Mouse (Mus musculus) hindbrain, postnatal 0 days (tissue): ENCODE data around the gene Itga9. TPM values are rescaled to one million over a fixed set of nuclear protein-coding genes. Genes with fewer than 3 reads are reported as not detected.

ENCODE experiments used
- ATAC-seq: fragments of 200-750 bp; cut with Nextera tagmentation; 2 replicates; pipeline ENCODE4 v1.8.0; 2017; ENCODE audit warnings: mild to moderate bottlenecking, moderate TSS enrichment, moderate library complexity
- DNase-seq: peaks from one replicate; pipeline ENCODE4 v3.0.0-alpha.2; 2015; ENCODE audit warnings: low spot score
- H3K27ac ChIP-seq: fragments of 300-500 bp; sonication (generic); 2 replicates; pipeline ENCODE4 v1.5.1; 2014; ENCODE audit warnings: mild to moderate bottlenecking
- H3K27me3 ChIP-seq: fragments of 300-500 bp; sonication (generic); 2 replicates; pipeline ENCODE4 v1.6.1; 2014; ENCODE audit warnings: low read length, mixed read lengths; ENCODE audit not compliant: insufficient read depth
- H3K36me3 ChIP-seq: fragments of 300-500 bp; sonication (generic); 2 replicates; pipeline ENCODE4 v1.6.1; 2014; ENCODE audit warnings: low read length, mixed read lengths; ENCODE audit not compliant: insufficient read depth
- H3K4me1 ChIP-seq: fragments of 300-500 bp; sonication (generic); 2 replicates; pipeline ENCODE4 v1.6.1; 2014; ENCODE audit warnings: antibody characterized with exemption, low read length, mixed read lengths; ENCODE audit not compliant: insufficient read depth
- H3K4me2 ChIP-seq: fragments of 300-500 bp; sonication (generic); 2 replicates; pipeline ENCODE4 v1.6.1; 2014; ENCODE audit warnings: low read depth, mild to moderate bottlenecking, low read length, moderate library complexity, mixed read lengths
- H3K4me3 ChIP-seq: fragments of 300-500 bp; sonication (generic); 2 replicates; pipeline ENCODE4 v1.5.1; 2014; ENCODE audit warnings: low read length
- H3K9ac ChIP-seq: fragments of 300-500 bp; sonication (generic); replicated peaks from 2 replicates; pipeline ENCODE4 v1.6.1; 2014; ENCODE audit warnings: mild to moderate bottlenecking, low read length, moderate library complexity, mixed read lengths
- H3K9me3 ChIP-seq: fragments of 300-500 bp; sonication (generic); 2 replicates; pipeline ENCODE4 v1.6.1; 2016; ENCODE audit warnings: low read length, mixed read lengths
- CTCF ChIP-seq: IDR thresholded peaks from 2 replicates; pipeline ENCODE4 v1.5.1; 2016; ENCODE audit warnings: antibody characterized with exemption, control low read depth, low read depth
- WGBS: fragments of 180-500 bp; shearing (Covaris S2); extraction: QIAGEN DNeasy Blood & Tissue Kit; methylation state at CpG from one replicate; pipeline ENCODE4 v1.1.7; 2014; 5-methylcytosine and 5-hydroxymethylcytosine counted together
- polyA plus RNA-seq: library from polyadenylated mRNA; unstranded; fragments of >200 nt; fragmentation: Nextera tagmentation; extraction: Ambion mirVana; gene quantifications from 2 replicates; pipeline ENCODE4 v1.2.1, GENCODE M21; 2015
- total RNA-seq: library from RNA; depleted of rRNA; stranded (reverse); fragments of >200 nt; gene quantifications from 2 replicates; pipeline ENCODE4 v1.2.3, GENCODE M21; 2014

Gene Itga9
- total and polyA plus RNA-seq, 2 experiments from 2014 or later = 1.5 to 4.4 TPM

- Histone ChIP-seq H3K36me3 (no peaks in the 10 kb centered on the region), H3K9me3 (no peaks in the 10 kb centered on the region), H3K4me2 (no peak overlapping the region), H3K4me1 (no peaks in the 10 kb centered on the region), H3K4me3 (no peak overlapping the region), H3K27ac (no peak overlapping the region), H3K9ac (no peak overlapping the region), H3K27me3 (no peaks in the 10 kb centered on the region)
- DNase-seq (no peak), ATAC-seq (no peak)
- peak; percentile 48 for TF ChIP-seq CTCF
- WGBS = 93% methylated on average over 3 of the region's 3 CpGs
Measured at GRCm38 (mm10) chr9:118703146-118703545, 96.7 kb downstream of the Itga9 start.

GRCm38 (mm10) chr9:118705381-118706074, 99.0 kb downstream of the Itga9 start:
- Histone ChIP-seq H3K4me1 (no peaks in the 10 kb centered on the region), H3K27me3 (no peaks in the 10 kb centered on the region), H3K9ac (no peak overlapping the region), H3K27ac (no peak overlapping the region), H3K36me3 (no peaks in the 10 kb centered on the region), H3K4me3 (no peak overlapping the region), H3K9me3 (no peaks in the 10 kb centered on the region), H3K4me2 (no peak overlapping the region)
- DNase-seq (no peak), ATAC-seq (no peak)
- TF ChIP-seq CTCF = no peak
- WGBS = 61% methylated on average over 14 of the region's 14 CpGs

GRCm38 (mm10) chr9:118706176-118706975, 99.9 kb downstream of the Itga9 start:
- no peak for TF ChIP-seq CTCF
- peak; percentile 50 for DNase-seq

GRCm38 (mm10) chr9:118710625-118711024, 104.1 kb downstream of the Itga9 start:
- Histone ChIP-seq H3K9me3 (no peaks in the 10 kb centered on the region), H3K27ac (no peak overlapping the region), H3K27me3 (no peaks in the 10 kb centered on the region), H3K9ac (no peak overlapping the region), H3K4me1 (no peaks in the 10 kb centered on the region), H3K36me3 (no peaks in the 10 kb centered on the region), H3K4me2 (no peak overlapping the region), H3K4me3 (no peak overlapping the region)
- TF ChIP-seq CTCF = no peak
- ATAC-seq (no peak), DNase-seq (no peak)
- WGBS = 74% methylated on average over 9 of the region's 9 CpGs

More at GRCm38 (mm10) chr9:118706176-118706975, 99.9 kb downstream of the Itga9 start:
- Histone ChIP-seq H3K36me3 (no peaks in the 10 kb centered on the region), H3K27ac (no peak overlapping the region), H3K4me1 (no peaks in the 10 kb centered on the region), H3K4me2 (no peak overlapping the region), H3K9ac (no peak overlapping the region), H3K4me3 (no peak overlapping the region), H3K27me3 (no peaks in the 10 kb centered on the region), H3K9me3 (no peaks in the 10 kb centered on the region)
- 52% methylated on average over 18 of the region's 18 CpGs for WGBS
- ATAC-seq = no peak

GRCm38 (mm10) chr9:118711749-118712148, 105.3 kb downstream of the Itga9 start:
- no peak overlapping the region for H3K4me3 ChIP-seq
- H3K9me3 ChIP-seq = no peaks in the 10 kb centered on the region
- no peaks in the 10 kb centered on the region for H3K36me3 ChIP-seq
- 82% methylated on average over 11 of the region's 11 CpGs for WGBS
- TF ChIP-seq CTCF = no peak
- DNase-seq = no peak
- no peaks in the 10 kb centered on the region for H3K27me3 ChIP-seq
- no peaks in the 10 kb centered on the region for H3K4me1 ChIP-seq
- no peak overlapping the region for H3K27ac ChIP-seq
- no peak overlapping the region for H3K9ac ChIP-seq
- no peak overlapping the region for H3K4me2 ChIP-seq
- no peak for ATAC-seq

GRCm38 (mm10) chr9:118713515-118713914, 107.0 kb downstream of the Itga9 start:
- no peak for ATAC-seq
- Histone ChIP-seq H3K4me2 (no peak overlapping the region), H3K4me3 (no peak overlapping the region), H3K36me3 (no peaks in the 10 kb centered on the region), H3K27ac (no peak overlapping the region), H3K4me1 (no peaks in the 10 kb centered on the region), H3K27me3 (no peaks in the 10 kb centered on the region), H3K9me3 (no peaks in the 10 kb centered on the region), H3K9ac (no peak overlapping the region)
- DNase-seq = no peak
- no peak for TF ChIP-seq CTCF
- 90% methylated on average over 8 of the region's 8 CpGs for WGBS

- Histone ChIP-seq H3K4me1 (no peaks in the 10 kb centered on the region), H3K27me3 (no peaks in the 10 kb centered on the region), H3K36me3 (no peaks in the 10 kb centered on the region), H3K27ac (no peak overlapping the region), H3K9ac (no peak overlapping the region), H3K9me3 (no peaks in the 10 kb centered on the region), H3K4me2 (no peak overlapping the region), H3K4me3 (no peak overlapping the region)
- no peak for TF ChIP-seq CTCF
- DNase-seq (no peak), ATAC-seq (no peak)
- 72% methylated on average over 5 of the region's 5 CpGs for WGBS
Measured at GRCm38 (mm10) chr9:118714536-118714935, 108.0 kb downstream of the Itga9 start.
